Mouse (Mus musculus): ENCODE results near the gene Krt17. TPM values are rescaled to one million over a fixed set of nuclear protein-coding genes. Genes with fewer than 3 reads are reported as not detected.
"Not testable (repeated sequence)": the region's sequence is repeated elsewhere in the genome, so short reads cannot be mapped to it uniquely, and the experiment has no call there.

The Krt17 gene
- polyA plus RNA-seq, 1 experiment, result 0.04 TPM

GRCm38 (mm10) chr11:100248852-100249465, 11.9 kb downstream of the Krt17 start, which contains the start of gene Krt16:
Gene Krt16, minus strand, starts transcription at chr11:100248902.
- H3K36me3 ChIP-seq (ENCODE audit: control insufficient read depth), result no peaks in the 10 kb centered on the region
- H3K27me3 ChIP-seq (ENCODE audit: control insufficient read depth), result no peaks in the 10 kb centered on the region
- no peak for TF ChIP-seq TAL1 (IDR thresholded peaks at IDR 0.05; ENCODE audit: low read length)
- no peak within 1 kb of the TSS for H3K4me3 ChIP-seq (replicated peaks)
- no peaks in the 10 kb centered on the region for H3K4me1 ChIP-seq (ENCODE audit: control insufficient read depth)
- no peaks in the 10 kb centered on the region for H3K9me3 ChIP-seq (ENCODE audit: control insufficient read depth, low read length)

DNA sequence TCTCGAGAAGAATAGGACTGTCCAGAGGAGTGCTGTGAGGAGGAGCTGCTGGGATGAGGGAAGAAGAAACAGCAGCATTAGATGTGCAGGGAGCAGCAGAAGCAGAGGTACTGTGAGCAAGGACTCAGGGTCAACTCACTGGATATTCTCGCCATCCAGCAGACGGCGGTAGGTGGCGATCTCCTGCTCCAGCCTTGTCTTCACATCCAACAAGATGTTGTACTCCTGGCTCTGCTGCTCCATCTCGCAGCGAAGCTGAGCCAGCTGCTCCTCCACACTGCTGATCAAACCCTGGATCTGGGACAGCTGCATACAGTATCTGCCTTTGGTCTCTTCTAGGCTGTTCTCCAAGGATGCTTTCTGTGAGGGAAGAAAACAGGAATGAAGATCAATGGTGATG, 14.4 kb downstream of the Krt17 start:
- H3K9me3 ChIP-seq (ENCODE audit: control insufficient read depth, low read length); H3K4me1 ChIP-seq (ENCODE audit: control insufficient read depth); H3K27me3 ChIP-seq (ENCODE audit: control insufficient read depth); H3K4me3 ChIP-seq (replicated peaks); H3K36me3 ChIP-seq (ENCODE audit: control insufficient read depth): not testable (repeated sequence)

- not testable (repeated sequence) for H3K4me3 ChIP-seq (replicated peaks); H3K4me1 ChIP-seq (ENCODE audit: control insufficient read depth); H3K36me3 ChIP-seq (ENCODE audit: control insufficient read depth); H3K27me3 ChIP-seq (ENCODE audit: control insufficient read depth); H3K9me3 ChIP-seq (ENCODE audit: control insufficient read depth, low read length)
Measured at GRCm38 (mm10) chr11:100240272-100240671, 20.6 kb downstream of the Krt17 start.

DNA sequence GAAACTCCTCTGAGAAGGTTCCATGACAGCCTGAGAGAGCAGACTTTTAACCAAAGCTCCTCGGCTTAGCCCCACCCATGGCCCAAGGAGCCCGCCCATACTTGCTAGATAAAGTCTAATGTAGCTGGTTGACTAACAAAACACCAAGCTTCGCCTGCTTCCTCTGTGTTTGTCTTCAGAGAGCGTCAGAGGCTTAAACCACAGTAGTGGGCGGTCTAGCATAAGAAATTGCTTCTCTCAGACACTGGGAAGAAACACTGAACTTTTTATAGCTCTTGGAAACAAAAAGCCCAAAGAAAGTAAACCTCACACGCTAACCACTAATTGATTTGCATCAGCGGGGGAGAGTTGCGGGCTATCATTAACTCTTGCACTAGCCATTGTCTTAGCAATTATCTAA, 39.1 kb downstream of the Krt17 start:
- no peaks in the 10 kb centered on the region for H3K27me3 ChIP-seq (ENCODE audit: control insufficient read depth)
- H3K4me3 ChIP-seq (replicated peaks), result no peak overlapping the region
- no peaks in the 10 kb centered on the region for H3K4me1 ChIP-seq (ENCODE audit: control insufficient read depth)
- no peaks in the 10 kb centered on the region for H3K36me3 ChIP-seq (ENCODE audit: control insufficient read depth)
- TF ChIP-seq GATA1 (IDR thresholded peaks at IDR 0.05; ENCODE audit: low read length) (no peak), TAL1 (IDR thresholded peaks at IDR 0.05; ENCODE audit: low read length) (no peak)
- H3K9me3 ChIP-seq (ENCODE audit: control insufficient read depth, low read length), result 0 out of 2 replicates have a peak, but pooled peaks cover 2% of the 10 kb centered on the region

- Histone ChIP-seq H3K36me3 (ENCODE audit: control insufficient read depth) (no peaks in the 10 kb centered on the region), H3K27me3 (ENCODE audit: control insufficient read depth) (no peaks in the 10 kb centered on the region), H3K4me1 (ENCODE audit: control insufficient read depth) (no peaks in the 10 kb centered on the region), H3K4me3 (replicated peaks) (no peak overlapping the region), H3K9me3 (ENCODE audit: control insufficient read depth, low read length) (no peaks in the 10 kb centered on the region)
- TF ChIP-seq GATA1 (IDR thresholded peaks at IDR 0.05; ENCODE audit: low read length), result no peak
- no peak for TF ChIP-seq TAL1 (IDR thresholded peaks at IDR 0.05; ENCODE audit: low read length)
Measured at GRCm38 (mm10) chr11:100219304-100219703, 41.5 kb downstream of the Krt17 start.

DNA sequence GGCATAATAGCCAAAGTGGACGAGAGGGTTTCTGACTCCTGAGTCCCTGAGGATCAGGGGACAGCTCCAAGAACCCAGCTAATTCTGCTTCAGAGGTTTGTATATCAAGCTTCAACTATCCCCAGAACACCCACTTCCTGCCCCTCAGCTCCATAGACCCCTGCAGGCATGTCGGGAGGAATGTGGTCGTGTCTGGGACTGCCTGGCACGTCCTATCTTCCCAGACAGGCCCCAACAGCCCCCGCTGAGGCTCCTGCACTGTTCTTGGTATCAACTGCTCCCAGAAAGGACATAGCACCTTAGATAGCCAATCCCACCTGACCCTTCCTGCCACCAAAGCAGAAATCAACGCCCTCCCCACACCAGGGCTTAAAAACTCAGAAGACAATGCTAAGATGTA, 52.3 kb downstream of the Krt17 start:
- Histone ChIP-seq H3K9me3 (ENCODE audit: control insufficient read depth, low read length) (no peaks in the 10 kb centered on the region), H3K4me1 (ENCODE audit: control insufficient read depth) (no peaks in the 10 kb centered on the region), H3K4me3 (replicated peaks) (no peak overlapping the region), H3K36me3 (ENCODE audit: control insufficient read depth) (no peaks in the 10 kb centered on the region), H3K27me3 (ENCODE audit: control insufficient read depth) (no peaks in the 10 kb centered on the region)
- TF ChIP-seq TAL1 (IDR thresholded peaks at IDR 0.05; ENCODE audit: low read length) (no peak), GATA1 (IDR thresholded peaks at IDR 0.05; ENCODE audit: low read length) (no peak)

- Histone ChIP-seq H3K36me3 (ENCODE audit: control insufficient read depth) (no peaks in the 10 kb centered on the region), H3K4me1 (ENCODE audit: control insufficient read depth) (no peaks in the 10 kb centered on the region), H3K9me3 (ENCODE audit: control insufficient read depth, low read length) (no peaks in the 10 kb centered on the region), H3K27me3 (ENCODE audit: control insufficient read depth) (no peaks in the 10 kb centered on the region), H3K4me3 (replicated peaks) (no peak within 1 kb of the TSS)
- no peak for TF ChIP-seq GATA1 (IDR thresholded peaks at IDR 0.05; ENCODE audit: low read length)
- TF ChIP-seq TAL1 (IDR thresholded peaks at IDR 0.05; ENCODE audit: low read length), result no peak
Measured at GRCm38 (mm10) chr11:100207498-100207897, 53.3 kb downstream of the Krt17 start, which contains the start of gene Krt14. Gene Krt14, minus strand, starts transcription at chr11:100207548.

Other genes starting within 250 kb of the Krt17 start
- gene Krt33a, start 244.8 kb downstream of the Krt17 start, polyA plus RNA-seq (2012), result not detected in 2 replicates
- not detected in 2 replicates for gene Krt33b, start 231.2 kb downstream of the Krt17 start, polyA plus RNA-seq (2012)
- gene Krt34, start 219.5 kb downstream of the Krt17 start, polyA plus RNA-seq (2012), result not detected in 2 replicates
- not detected in 2 replicates for gene Krt31, start 210.5 kb downstream of the Krt17 start, polyA plus RNA-seq (2012)
- not detected in 2 replicates for gene Krt32, start 172.8 kb downstream of the Krt17 start, polyA plus RNA-seq (2012)
- gene Krt35, start 164.8 kb downstream of the Krt17 start, polyA plus RNA-seq (2012), result not detected in 2 replicates
- gene Krt36, start 155.4 kb downstream of the Krt17 start, polyA plus RNA-seq (2012), result not detected in 2 replicates
- not detected in 2 replicates for gene Krt13, start 139.5 kb downstream of the Krt17 start, polyA plus RNA-seq (2012)
- gene Krt15, start 125.1 kb downstream of the Krt17 start, polyA plus RNA-seq (2012), result 0.29 and 0.31 TPM in 2 replicates
- not detected in 2 replicates for gene Krt19, start 112.4 kb downstream of the Krt17 start, polyA plus RNA-seq (2012)
- not detected in 2 replicates for gene Krt9, start 67.8 kb downstream of the Krt17 start, polyA plus RNA-seq (2012)
- gene Krt14, start 53.5 kb downstream of the Krt17 start, polyA plus RNA-seq (2012), result 0.06 and 0.07 TPM in 2 replicates
- not detected in 2 replicates for gene Krt16, start 12.1 kb downstream of the Krt17 start, polyA plus RNA-seq (2012)
- gene Krt42, start 8.8 kb upstream of the Krt17 start, polyA plus RNA-seq (2012), result 0.04 TPM in 1 of 2 replicates, not detected in the other
- gene Eif1, start 58.9 kb upstream of the Krt17 start, polyA plus RNA-seq (2012), result 151 and 186 TPM in 2 replicates
- gene Gast, start 73.4 kb upstream of the Krt17 start, polyA plus RNA-seq (2012), result 0.09 and 0.11 TPM in 2 replicates
- gene Hap1, start 95.1 kb upstream of the Krt17 start, polyA plus RNA-seq (2012), result 0.03 TPM in 1 of 2 replicates, not detected in the other
- 0.29 and 0.56 TPM in 2 replicates for gene Jup, start 136.7 kb upstream of the Krt17 start, polyA plus RNA-seq (2012)
- gene P3h4, start 153.8 kb upstream of the Krt17 start, polyA plus RNA-seq (2012), result not detected in 2 replicates
- gene Fkbp10, start 154.7 kb upstream of the Krt17 start, polyA plus RNA-seq (2012), result 0.05 and 0.07 TPM in 2 replicates
- 1.4 and 1.9 TPM in 2 replicates for gene Nt5c3b, start 180.8 kb upstream of the Krt17 start, polyA plus RNA-seq (2012)
- not detected in 2 replicates for gene Klhl10, start 180.9 kb upstream of the Krt17 start, polyA plus RNA-seq (2012)
- gene Klhl11, start 211.7 kb upstream of the Krt17 start, polyA plus RNA-seq (2012), result 0.03 and 0.06 TPM in 2 replicates